Mouse (Mus musculus) mature B cell (primary cell): ENCODE results near the gene Apobec4.

Source experiments
- in situ Hi-C: fragments of 300-500 bp; cut with MboI; formaldehyde crosslinking; loops from 2 replicates; pipeline ENCODE4 v1.14.3; 2019

Apobec4 gene

DNA sequence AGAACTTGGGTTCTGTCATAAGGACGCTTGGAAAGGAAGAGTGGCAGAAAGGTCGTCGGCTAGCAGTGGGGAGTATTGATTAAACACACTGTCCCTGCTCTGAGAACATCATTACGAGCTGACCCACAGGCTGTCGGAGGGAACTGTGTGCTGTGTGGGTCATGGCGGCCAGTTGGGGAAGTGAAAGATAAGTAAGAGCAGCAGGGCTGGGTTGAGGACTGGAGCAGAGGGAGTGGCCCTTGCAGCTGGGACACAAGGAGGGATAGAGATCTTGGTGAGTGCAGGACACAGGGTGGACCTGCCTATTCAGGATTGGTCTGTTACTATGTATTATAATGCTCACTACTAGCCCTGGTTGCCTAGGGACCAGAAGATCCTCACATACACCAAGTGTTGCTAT is 54.6 kb downstream of the Apobec4 start:
- in situ Hi-C loops, result no loop called here
